Mouse (Mus musculus) E14TG2a.4 (cell line): Measurements from ENCODE around the gene Qtrt2.

Experiments
- CTCF ChIP-seq: conservative IDR thresholded peaks from 2 replicates; pipeline ENCODE4 v1.5.1; 2014; ENCODE audit warnings: low read length
- POU5F1 ChIP-seq: IDR thresholded peaks from 2 replicates; pipeline ENCODE4 v1.6.1; 2014; ENCODE audit warnings: low read length, borderline replicate concordance

DNA sequence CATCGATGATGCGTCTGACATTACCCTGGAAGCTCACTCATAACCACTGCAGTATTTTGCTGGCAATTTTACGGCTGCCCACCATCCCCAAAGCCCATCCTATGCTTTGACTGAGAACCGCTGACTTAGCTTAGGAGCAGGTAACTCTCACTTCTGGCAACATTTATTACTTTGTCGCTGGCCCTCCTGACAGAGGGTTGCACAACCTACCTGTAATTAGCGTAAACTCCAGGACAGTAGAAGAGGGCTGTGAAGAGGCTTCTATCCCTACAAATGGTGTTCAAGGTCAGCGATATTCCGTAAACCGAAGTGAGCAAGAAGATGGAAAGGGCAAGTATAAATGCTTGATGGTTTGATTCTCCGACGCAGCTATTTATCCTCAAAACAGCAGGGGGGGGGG, 44.6 kb upstream of the Qtrt2 start:
- TF ChIP-seq CTCF (no peak), POU5F1 (no peak)
